Mouse (Mus musculus) kidney, embryonic 14.5 days (tissue): Measurements from ENCODE around the gene Chtf18. TPM values are rescaled to one million over a fixed set of nuclear protein-coding genes. Genes with fewer than 3 reads are reported as not detected.
A peak's percentile ranks its signal among the peaks of the same experiment; 100 is the strongest.

Experiments used
- ATAC-seq: fragments of 200-750 bp; cut with Nextera tagmentation; 2 replicates; pipeline ENCODE4 v1.8.0; 2017; ENCODE audit warnings: moderate number of reproducible peaks, mild to moderate bottlenecking, moderate TSS enrichment, moderate library complexity; ENCODE audit not compliant: low FRiP score, low TSS enrichment
- H3K27ac ChIP-seq: fragments of 300-500 bp; sonication (generic); 2 replicates; pipeline ENCODE4 v1.5.1; 2014; ENCODE audit warnings: low read depth, mild to moderate bottlenecking, low read length, moderate library complexity, mixed read lengths
- H3K27me3 ChIP-seq: fragments of 300-500 bp; sonication (generic); 2 replicates; pipeline ENCODE4 v1.6.1; 2014; ENCODE audit warnings: mild to moderate bottlenecking, low read length; ENCODE audit not compliant: control insufficient read depth, insufficient read depth
- H3K36me3 ChIP-seq: fragments of 300-500 bp; sonication (generic); 2 replicates; pipeline ENCODE4 v1.6.1; 2014; ENCODE audit warnings: low read length, mixed read lengths; ENCODE audit not compliant: control insufficient read depth, insufficient read depth
- H3K4me1 ChIP-seq: fragments of 300-500 bp; sonication (generic); 2 replicates; pipeline ENCODE4 v1.6.1; 2014; ENCODE audit warnings: low read length, mixed read lengths; ENCODE audit not compliant: control insufficient read depth, insufficient read depth
- H3K4me2 ChIP-seq: fragments of 300-500 bp; sonication (generic); replicated peaks from 2 replicates; pipeline ENCODE4 v1.6.1; 2014; ENCODE audit warnings: low read depth, mild to moderate bottlenecking, low read length
- H3K4me3 ChIP-seq: fragments of 300-500 bp; sonication (generic); 2 replicates; pipeline ENCODE4 v1.5.1; 2014; ENCODE audit warnings: mild to moderate bottlenecking, low read length
- H3K9ac ChIP-seq: fragments of 300-500 bp; sonication (generic); 2 replicates; pipeline ENCODE4 v1.6.1; 2014; ENCODE audit warnings: low read depth, mild to moderate bottlenecking, low read length, moderate library complexity
- H3K9me3 ChIP-seq: fragments of 300-500 bp; sonication (generic); 2 replicates; pipeline ENCODE4 v1.6.1; 2016; ENCODE audit warnings: low read length; ENCODE audit not compliant: control insufficient read depth
- WGBS: fragments of 180-500 bp; shearing (Covaris S2); extraction: QIAGEN DNeasy Blood & Tissue Kit; methylation state at CpG from one replicate; pipeline ENCODE4 v1.1.7; 2014; 5-methylcytosine and 5-hydroxymethylcytosine counted together
- polyA plus RNA-seq: library from polyadenylated mRNA; unstranded; fragments of >200 nt; fragmentation: Nextera tagmentation; extraction: Ambion mirVana; gene quantifications from 2 replicates; pipeline ENCODE4 v1.2.1, GENCODE M21; 2014

The Chtf18 gene
- polyA plus RNA-seq, 1 experiment from 2014 or later: 26.0 TPM

DNA sequence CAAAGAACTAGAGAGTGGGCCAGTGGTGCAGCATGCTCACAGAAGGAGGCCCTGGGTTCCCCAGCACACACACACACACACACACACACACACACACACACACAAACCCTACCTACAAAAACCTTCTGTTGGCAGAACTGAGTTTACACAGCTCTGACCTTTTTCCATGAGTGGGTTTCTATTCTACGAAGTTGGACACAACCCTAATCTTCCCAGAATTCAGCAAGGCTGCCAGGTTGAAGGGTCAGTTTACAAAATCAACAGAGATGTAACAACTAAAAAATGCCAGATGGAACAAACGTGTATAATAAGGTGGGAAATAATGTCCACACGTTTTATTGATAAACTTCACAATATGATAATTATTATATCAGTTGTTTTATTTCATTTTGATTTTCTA is 30.5 kb upstream of the Chtf18 start:
- no peaks in the 10 kb centered on the region for H3K27me3 ChIP-seq
- no peak overlapping the region for H3K9ac ChIP-seq
- H3K4me2 ChIP-seq: no peak overlapping the region
- H3K4me1 ChIP-seq: no peaks in the 10 kb centered on the region; the same call in 1 of the 2 replicates
- no peaks in the 10 kb centered on the region for H3K9me3 ChIP-seq
- H3K36me3 ChIP-seq: no peaks in the 10 kb centered on the region
- no peak for ATAC-seq
- 57% methylated on average over 3 of the region's 3 CpGs for WGBS
- H3K4me3 ChIP-seq: no peak overlapping the region
- H3K27ac ChIP-seq: no peak overlapping the region

DNA sequence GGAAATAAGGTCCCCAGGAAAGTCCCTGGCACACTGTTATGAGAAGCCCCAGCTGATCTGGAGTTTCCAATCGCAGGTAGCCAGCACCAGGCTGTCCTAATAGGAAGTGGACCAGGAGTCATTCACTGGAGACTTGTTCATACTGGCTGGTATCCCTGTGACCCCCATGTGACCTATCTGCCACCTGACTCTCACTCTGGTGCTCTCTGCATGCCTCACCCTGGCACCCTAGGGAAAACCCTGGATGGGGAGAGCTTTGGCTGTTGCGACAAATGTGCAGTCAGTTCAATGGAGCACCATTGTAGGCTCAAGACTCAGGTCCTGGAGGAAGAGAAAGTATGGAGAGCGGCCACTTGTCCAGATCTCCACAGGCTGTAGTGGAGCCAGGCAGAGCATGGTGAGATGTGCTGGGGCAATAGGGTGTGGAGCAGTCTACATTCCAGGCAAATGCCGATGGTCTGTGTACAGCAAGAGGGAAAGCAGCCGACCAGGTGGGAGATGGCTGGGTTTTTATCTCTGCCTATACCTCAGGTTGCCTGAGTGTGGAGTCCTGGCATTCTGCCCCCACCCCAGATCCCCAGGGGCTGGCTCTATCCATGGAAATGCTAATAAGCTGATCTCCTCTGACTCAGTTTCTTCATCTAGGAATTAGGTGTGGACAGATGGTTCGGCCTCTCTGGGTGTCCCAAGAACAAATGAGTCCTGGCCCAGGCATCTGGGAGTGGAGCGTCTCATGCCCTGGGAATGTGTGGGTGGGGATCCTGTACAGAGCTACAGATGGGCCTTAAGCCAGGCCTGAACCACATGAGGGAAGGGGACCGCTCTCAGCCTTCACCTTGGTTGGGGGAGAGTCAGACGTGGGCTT is 29.4 kb upstream of the Chtf18 start:
- no peak for ATAC-seq

DNA sequence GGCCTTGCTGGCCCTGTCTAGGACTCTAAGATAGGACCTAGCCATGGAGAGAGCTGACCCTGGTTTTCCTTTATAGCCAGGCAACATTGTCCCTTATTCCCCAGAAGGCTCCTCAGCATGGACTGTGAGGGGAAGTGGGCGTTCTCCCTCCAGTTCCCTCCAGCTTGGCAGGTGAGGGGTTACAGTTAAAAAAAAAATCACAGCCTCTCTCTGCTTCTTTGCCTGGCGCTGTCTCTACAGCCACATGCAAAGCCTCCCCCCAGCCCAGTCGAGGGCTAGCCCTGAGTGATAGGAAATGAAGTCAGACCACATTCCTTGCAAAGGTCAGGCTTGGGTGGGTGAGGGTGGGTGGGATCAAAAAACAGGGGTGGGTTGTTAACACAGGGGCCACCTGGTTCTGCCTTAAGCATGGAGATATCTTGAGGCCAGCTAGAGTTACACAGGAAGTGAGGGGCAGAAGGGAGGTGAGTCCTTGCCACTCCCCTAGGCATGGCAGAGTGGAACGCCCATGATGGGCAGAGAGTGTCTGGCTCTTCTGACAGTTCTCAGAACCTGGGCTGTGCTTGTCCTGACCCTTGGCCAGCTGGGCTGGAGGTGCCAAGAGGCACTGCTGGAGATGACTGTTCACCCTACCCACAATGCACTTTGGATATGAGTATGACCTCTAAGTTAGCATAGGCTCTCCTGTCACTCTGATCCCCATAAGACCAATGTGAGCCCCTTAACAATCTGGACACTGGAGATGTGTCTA is 28.6 kb upstream of the Chtf18 start:
- no peaks in the 10 kb centered on the region; the same call in 1 of the 2 replicates for H3K4me1 ChIP-seq
- H3K9ac ChIP-seq: no peak overlapping the region
- H3K27ac ChIP-seq: no peak overlapping the region
- peak; percentile 58 for ATAC-seq
- no peaks in the 10 kb centered on the region for H3K27me3 ChIP-seq
- no peaks in the 10 kb centered on the region for H3K36me3 ChIP-seq
- WGBS: 28% methylated on average over 4 of the region's 4 CpGs
- no peaks in the 10 kb centered on the region for H3K9me3 ChIP-seq
- no peak overlapping the region for H3K4me2 ChIP-seq
- H3K4me3 ChIP-seq: no peak overlapping the region

More for the DNA sequence above, 29.4 kb upstream of the Chtf18 start:
- H3K36me3 ChIP-seq: no peaks in the 10 kb centered on the region
- H3K27ac ChIP-seq: no peak overlapping the region
- 75% methylated on average over 9 of the region's 9 CpGs for WGBS
- H3K9ac ChIP-seq: no peak overlapping the region
- no peak overlapping the region for H3K4me2 ChIP-seq
- no peaks in the 10 kb centered on the region for H3K9me3 ChIP-seq
- H3K27me3 ChIP-seq: no peaks in the 10 kb centered on the region
- H3K4me3 ChIP-seq: no peak overlapping the region
- H3K4me1 ChIP-seq: no peaks in the 10 kb centered on the region; the same call in 1 of the 2 replicates

DNA sequence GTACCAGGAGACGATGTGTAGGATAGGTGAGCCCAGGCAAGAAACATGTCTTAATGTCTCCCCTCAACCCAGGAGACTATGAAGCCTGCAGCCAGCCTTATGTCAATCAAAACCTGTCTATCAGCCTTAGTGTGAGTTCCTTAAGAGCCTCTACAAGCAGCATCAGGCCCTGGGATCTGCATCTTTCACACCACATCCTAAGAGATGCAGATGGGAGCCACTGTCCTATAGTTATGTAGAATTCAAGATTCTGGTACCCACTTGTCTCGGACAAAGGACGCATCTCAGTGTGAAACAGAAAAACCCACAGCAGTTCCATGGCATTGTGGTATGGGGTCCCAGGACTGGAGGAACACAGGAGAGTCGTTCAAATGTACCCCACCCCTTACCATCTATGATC is 27.9 kb upstream of the Chtf18 start:
- no peaks in the 10 kb centered on the region for H3K36me3 ChIP-seq
- no peaks in the 10 kb centered on the region; the same call in 1 of the 2 replicates for H3K4me1 ChIP-seq
- no peak for ATAC-seq
- no peak overlapping the region for H3K9ac ChIP-seq
- no peaks in the 10 kb centered on the region for H3K27me3 ChIP-seq
- WGBS: 87% methylated on average over 4 of the region's 4 CpGs
- H3K4me3 ChIP-seq: no peak overlapping the region
- no peak overlapping the region for H3K4me2 ChIP-seq
- no peak overlapping the region for H3K27ac ChIP-seq
- H3K9me3 ChIP-seq: no peaks in the 10 kb centered on the region

DNA sequence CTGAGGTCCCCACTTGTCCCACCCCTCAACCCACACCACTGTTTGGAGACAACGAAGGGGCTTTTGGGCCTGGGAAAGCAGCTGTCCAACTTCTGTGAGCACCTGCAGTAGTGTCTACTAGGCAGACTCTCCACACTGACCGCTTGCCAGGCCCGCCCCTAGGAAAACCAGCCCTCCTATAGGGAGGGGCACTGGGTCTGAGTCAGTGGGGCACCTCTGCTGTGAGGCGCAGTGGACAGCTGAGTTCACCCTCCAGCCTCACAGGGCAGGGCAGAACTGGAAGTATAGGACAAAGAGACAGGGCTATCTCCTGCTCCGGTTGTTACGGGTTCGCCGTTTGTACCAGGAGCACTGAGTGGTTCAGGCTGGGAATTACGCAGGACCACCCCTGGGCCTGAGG is 27.0 kb upstream of the Chtf18 start, which contains the start of gene Msln:
Msln (minus strand) TSS at position 138 of the 400 bp plus-strand sequence.
- Histone ChIP-seq H3K9me3 (no peaks in the 10 kb centered on the region), H3K36me3 (no peaks in the 10 kb centered on the region), H3K27me3 (no peaks in the 10 kb centered on the region), H3K4me3 (no peak within 1 kb of the TSS), H3K4me1 (no peaks in the 10 kb centered on the region; the same call in 1 of the 2 replicates), H3K27ac (no peak within 1 kb of the TSS), H3K9ac (no peak within 1 kb of the TSS), H3K4me2 (no peak within 1 kb of the TSS)
- WGBS: 86% methylated on average over 9 of the region's 9 CpGs
- ATAC-seq: no peak

DNA sequence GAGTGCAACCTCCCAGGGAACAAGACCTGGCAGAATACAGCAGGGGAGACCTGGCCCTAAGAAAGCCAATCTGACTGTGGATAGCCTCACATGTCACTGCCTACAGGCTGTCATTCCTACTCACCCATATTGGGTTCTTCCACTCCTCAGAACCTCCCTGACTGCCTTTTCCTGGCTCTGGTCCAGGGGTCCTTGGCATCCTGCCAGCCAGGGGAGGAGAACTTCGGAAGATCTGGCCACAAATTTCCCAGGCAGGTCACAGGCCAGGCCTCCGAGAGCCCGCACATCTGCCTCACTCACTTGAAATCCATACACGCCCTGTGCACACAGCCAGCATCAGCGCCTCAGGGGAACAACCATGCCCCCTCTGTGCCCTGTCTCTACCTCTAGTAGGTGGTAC is 24.2 kb upstream of the Chtf18 start:
- Histone ChIP-seq H3K27ac (no peak overlapping the region), H3K4me2 (no peak overlapping the region), H3K4me1 (no peaks in the 10 kb centered on the region; the same call in 1 of the 2 replicates), H3K36me3 (no peaks in the 10 kb centered on the region), H3K27me3 (no peaks in the 10 kb centered on the region), H3K9me3 (no peaks in the 10 kb centered on the region), H3K4me3 (no peak overlapping the region), H3K9ac (no peak overlapping the region)
- WGBS: 34% methylated on average over 5 of the region's 5 CpGs
- ATAC-seq: no peak

DNA sequence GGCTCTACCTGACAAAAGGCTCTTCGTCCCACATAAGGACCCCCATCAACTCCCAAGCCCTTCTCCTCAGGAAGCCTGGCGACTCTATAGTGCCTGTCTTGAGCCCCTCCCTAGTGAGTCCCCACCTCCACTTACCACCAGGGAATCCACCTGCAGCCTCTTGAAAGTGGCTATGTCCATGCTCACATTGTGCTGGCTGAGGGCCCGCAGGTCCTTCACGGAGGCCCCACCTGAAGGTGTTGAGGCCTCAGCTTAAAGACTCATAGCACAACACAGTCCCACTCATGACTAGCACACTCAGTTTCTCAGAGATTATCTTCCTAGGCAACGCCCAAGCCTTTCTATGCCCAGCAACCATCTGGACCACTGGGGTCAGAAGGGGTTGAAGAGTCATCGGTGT is 22.1 kb upstream of the Chtf18 start:
- H3K36me3 ChIP-seq: no peaks in the 10 kb centered on the region
- no peak overlapping the region for H3K4me3 ChIP-seq
- no peaks in the 10 kb centered on the region for H3K27me3 ChIP-seq
- no peak for ATAC-seq
- H3K27ac ChIP-seq: no peak overlapping the region
- H3K9ac ChIP-seq: no peak overlapping the region
- H3K4me2 ChIP-seq: no peak overlapping the region
- no peaks in the 10 kb centered on the region for H3K9me3 ChIP-seq
- 88% methylated on average over 6 of the region's 6 CpGs for WGBS
- no peaks in the 10 kb centered on the region for H3K4me1 ChIP-seq

DNA sequence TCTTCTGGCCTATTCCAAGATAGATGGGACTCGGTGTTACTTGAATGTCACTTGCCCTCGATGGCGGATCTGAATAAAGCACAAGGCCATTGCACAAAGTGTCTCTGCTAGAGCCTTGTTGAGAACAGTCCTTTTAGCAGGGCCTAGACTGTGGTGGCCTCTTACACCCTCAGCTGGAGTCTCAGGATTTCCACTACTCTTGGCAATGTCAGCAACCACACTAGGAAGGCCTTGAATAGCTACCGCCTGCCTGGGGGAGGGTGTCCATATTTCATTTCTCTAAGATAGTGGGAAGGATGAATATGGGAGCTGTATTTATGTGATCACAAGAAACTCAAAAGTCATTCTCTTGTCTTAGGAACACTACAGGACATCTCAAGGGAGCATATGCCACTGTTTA is 21.0 kb upstream of the Chtf18 start:
- WGBS: 84% methylated on average over 4 of the region's 4 CpGs
- Histone ChIP-seq H3K4me2 (no peak overlapping the region), H3K9me3 (no peaks in the 10 kb centered on the region), H3K27me3 (no peaks in the 10 kb centered on the region), H3K9ac (no peak overlapping the region), H3K4me3 (no peak overlapping the region), H3K27ac (no peak overlapping the region), H3K4me1 (no peaks in the 10 kb centered on the region), H3K36me3 (no peaks in the 10 kb centered on the region)
- ATAC-seq: no peak

DNA sequence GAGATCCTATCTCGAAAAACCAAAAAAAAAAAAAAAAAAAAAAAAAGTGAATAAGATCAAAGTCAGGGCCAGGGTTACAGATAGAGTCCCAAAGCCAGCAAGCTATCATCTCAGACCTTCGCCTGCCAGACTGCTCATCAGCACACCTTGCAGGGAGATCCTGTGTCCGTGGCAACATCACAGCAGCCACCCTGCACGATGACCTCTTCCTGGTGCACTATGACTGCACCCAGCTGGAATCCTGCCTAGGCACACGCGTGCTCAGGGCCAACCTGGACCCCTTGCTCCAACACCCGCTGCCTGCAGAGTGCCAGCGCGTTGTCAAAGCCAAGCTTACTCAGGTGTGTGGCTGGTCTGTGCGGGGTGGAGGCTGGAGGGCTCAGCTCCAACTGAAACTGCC is 17.1 kb upstream of the Chtf18 start:
- Histone ChIP-seq H3K27me3 (no peaks in the 10 kb centered on the region), H3K4me1 (no peaks in the 10 kb centered on the region), H3K9me3 (no peaks in the 10 kb centered on the region), H3K9ac (no peak overlapping the region), H3K4me3 (no peak overlapping the region), H3K4me2 (no peak overlapping the region), H3K36me3 (no peaks in the 10 kb centered on the region), H3K27ac (no peak overlapping the region)
- ATAC-seq: no peak
- 83% methylated on average over 10 of the region's 10 CpGs for WGBS
